Mouse (Mus musculus): ENCODE results near the gene Appl1.

DNA sequence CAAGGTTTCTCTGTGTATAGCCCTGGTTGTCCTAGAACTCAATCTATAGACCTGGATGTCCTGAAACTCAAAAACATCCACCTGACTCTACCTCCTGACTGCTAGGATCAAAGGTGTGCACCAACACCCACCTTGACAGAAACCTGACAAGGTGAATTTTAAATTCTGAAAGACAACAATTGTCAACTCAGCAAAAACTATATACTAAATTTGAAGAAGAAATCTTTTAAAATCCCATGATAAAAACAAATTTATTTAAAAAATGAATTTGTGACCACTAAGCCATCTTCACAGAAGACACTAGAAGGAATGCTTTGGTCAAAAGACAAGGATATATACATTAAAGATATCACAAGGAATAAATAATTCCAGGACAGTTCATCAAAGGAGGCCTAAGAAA lies 25.2 kb upstream of the Appl1 start:
- no peak for TF ChIP-seq POLR2A (IDR thresholded peaks at IDR 0.05; ENCODE audit: borderline replicate concordance, low read depth, low read length)
- no peak for TF ChIP-seq CTCF (IDR thresholded peaks at IDR 0.05; ENCODE audit: low read depth, low read length)

All from bone marrow macrophage, adult 2 months (primary cell).